Mouse (Mus musculus) kidney, adult 11 months (tissue): ENCODE data around the gene Med17.
A peak's percentile ranks its signal among the peaks of the same experiment; 100 is the strongest.
"Not testable (repeated sequence)": the region's sequence is repeated elsewhere in the genome, so short reads cannot be mapped to it uniquely, and the experiment has no call there.

Experiments used
- DNase-seq: peaks from one replicate; pipeline ENCODE4 v3.0.0; 2022

Gene Med17

GRCm38 (mm10) chr9:15279649-15280490 lies at the start of gene Med17:
Gene Med17, minus strand, starts transcription at chr9:15279931.
- peak; percentile 92 for DNase-seq

GRCm38 (mm10) chr9:15318170-15318742 lies 38.5 kb upstream of the Med17 start:
- no peak for DNase-seq

- no peak for DNase-seq
These were observed 37.8 kb upstream of the Med17 start for GRCm38 (mm10) chr9:15317223-15318169.

- not testable (repeated sequence) for DNase-seq
These were observed 36.6 kb upstream of the Med17 start for GRCm38 (mm10) chr9:15316296-15316695.

- no peak for DNase-seq
These were observed 34.9 kb upstream of the Med17 start for GRCm38 (mm10) chr9:15314619-15315018.

GRCm38 (mm10) chr9:15313633-15314032 lies 33.9 kb upstream of the Med17 start:
- DNase-seq: no peak

GRCm38 (mm10) chr9:15312054-15312735 lies 32.5 kb upstream of the Med17 start:
- DNase-seq: no peak

GRCm38 (mm10) chr9:15310179-15310578 lies 30.4 kb upstream of the Med17 start:
- no peak for DNase-seq

GRCm38 (mm10) chr9:15309425-15309824 lies 29.7 kb upstream of the Med17 start:
- DNase-seq: no peak

- DNase-seq: no peak
These were observed 28.5 kb upstream of the Med17 start for GRCm38 (mm10) chr9:15308254-15308653.

GRCm38 (mm10) chr9:15307257-15307656 lies 27.5 kb upstream of the Med17 start:
- no peak for DNase-seq

- DNase-seq: no peak
These were observed 26.8 kb upstream of the Med17 start, which contains the start of gene 4931406C07Rik for GRCm38 (mm10) chr9:15306398-15307119. Gene 4931406C07Rik, minus strand, starts transcription at chr9:15306448.

- peak; percentile 96 for DNase-seq
These were observed 26.0 kb upstream of the Med17 start, which contains the start of gene Taf1d for GRCm38 (mm10) chr9:15305503-15306397. Gene Taf1d, plus strand, starts transcription at chr9:15306214.

GRCm38 (mm10) chr9:15302881-15303280 lies 23.1 kb upstream of the Med17 start:
- peak; percentile 85 for DNase-seq

GRCm38 (mm10) chr9:15302006-15302405 lies 22.3 kb upstream of the Med17 start:
- not testable (repeated sequence) for DNase-seq

GRCm38 (mm10) chr9:15301399-15301798 lies 21.7 kb upstream of the Med17 start:
- peak; percentile 92 for DNase-seq

GRCm38 (mm10) chr9:15300056-15300455 lies 20.3 kb upstream of the Med17 start:
- DNase-seq: no peak

- no peak for DNase-seq
These were observed 18.7 kb upstream of the Med17 start for GRCm38 (mm10) chr9:15298451-15298850.

GRCm38 (mm10) chr9:15297112-15297511 lies 17.4 kb upstream of the Med17 start:
- DNase-seq: no peak

GRCm38 (mm10) chr9:15289251-15289650 lies 9.5 kb upstream of the Med17 start:
- DNase-seq: no peak

- DNase-seq: no peak
These were observed 8.7 kb upstream of the Med17 start for GRCm38 (mm10) chr9:15288402-15288801.
